Mouse (Mus musculus): ENCODE measurements around the gene Agl. TPM values are rescaled to one million over a fixed set of nuclear protein-coding genes. Genes with fewer than 3 reads are reported as not detected.

Gene Agl
- total and polyA plus RNA-seq, 2 experiments: 12.1 to 33.7 TPM

- peaks cover 12% of the 10 kb centered on the region for H3K4me1 ChIP-seq (ENCODE audit: control insufficient read depth, insufficient read depth, low read length)
- TF ChIP-seq POLR2A (IDR thresholded peaks at IDR 0.05; ENCODE audit: extremely low read depth, insufficient read depth, low read length) (no peak), CTCF (IDR thresholded peaks at IDR 0.05; ENCODE audit: low read depth, low read length) (no peak)
Observed at GRCm38 (mm10) chr3:116702647-116703272, 105.2 kb downstream of the Agl start.

GRCm38 (mm10) chr3:116701601-116702000 lies 106.4 kb downstream of the Agl start:
- Histone ChIP-seq H3K36me3 (ENCODE audit: control insufficient read depth, insufficient read depth, low read length) (peaks cover 4% of the 10 kb centered on the region; the same call in 1 of the 2 replicates), H3K27ac (replicated peaks; ENCODE audit: insufficient read depth, low read depth, low read length) (no peak overlapping the region)
- 89% methylated on average over 4 of the region's 4 CpGs for WGBS

More at GRCm38 (mm10) chr3:116702647-116703272, 105.2 kb downstream of the Agl start:
- H3K9ac ChIP-seq (ENCODE audit: low read depth, low read length): no peak overlapping the region
- 78% methylated on average over 1 of the region's 1 CpGs for WGBS
- H3K4me3 ChIP-seq (ENCODE audit: insufficient read depth, low read depth, low read length): no peak overlapping the region
- peak; percentile 64 for DNase-seq (ENCODE audit: extremely low read depth, low read depth, low spot score)
- no peaks in the 10 kb centered on the region for H3K27me3 ChIP-seq (ENCODE audit: control insufficient read depth, insufficient read depth, low read length)
- peaks cover 4% of the 10 kb centered on the region; the same call in 1 of the 2 replicates for H3K36me3 ChIP-seq (ENCODE audit: control insufficient read depth, insufficient read depth, low read length)
- H3K79me2 ChIP-seq (ENCODE audit: control insufficient read depth, insufficient read depth, low read length): peaks cover 7% of the 10 kb centered on the region; the same call in 1 of the 2 replicates
- no peak overlapping the region for H3K27ac ChIP-seq (replicated peaks; ENCODE audit: insufficient read depth, low read depth, low read length)

GRCm38 (mm10) chr3:116698786-116699185 lies 109.2 kb downstream of the Agl start:
- no peak for TF ChIP-seq CTCF (IDR thresholded peaks at IDR 0.05; ENCODE audit: low read depth, low read length)
- no peak for TF ChIP-seq POLR2A (IDR thresholded peaks at IDR 0.05; ENCODE audit: extremely low read depth, insufficient read depth, low read length)
- no peaks in the 10 kb centered on the region for H3K27me3 ChIP-seq (ENCODE audit: control insufficient read depth, insufficient read depth, low read length)
- H3K36me3 ChIP-seq (ENCODE audit: control insufficient read depth, insufficient read depth, low read length): peaks cover 3% of the 10 kb centered on the region; the same call in 1 of the 2 replicates
- DNase-seq (ENCODE audit: extremely low read depth, low read depth, low spot score): no peak
- H3K4me1 ChIP-seq (ENCODE audit: control insufficient read depth, insufficient read depth, low read length): peaks cover 7% of the 10 kb centered on the region; the same call in 1 of the 2 replicates
- 68% methylated on average over 2 of the region's 2 CpGs for WGBS
- H3K4me3 ChIP-seq (ENCODE audit: insufficient read depth, low read depth, low read length): no peak overlapping the region
- no peak overlapping the region for H3K27ac ChIP-seq (replicated peaks; ENCODE audit: insufficient read depth, low read depth, low read length)
- H3K79me2 ChIP-seq (ENCODE audit: control insufficient read depth, insufficient read depth, low read length): peaks cover 11% of the 10 kb centered on the region; the same call in 1 of the 2 replicates
- no peak overlapping the region for H3K9ac ChIP-seq (ENCODE audit: low read depth, low read length)

More at GRCm38 (mm10) chr3:116701601-116702000, 106.4 kb downstream of the Agl start:
- TF ChIP-seq CTCF (IDR thresholded peaks at IDR 0.05; ENCODE audit: low read depth, low read length): no peak
- no peak for TF ChIP-seq POLR2A (IDR thresholded peaks at IDR 0.05; ENCODE audit: extremely low read depth, insufficient read depth, low read length)
- no peak overlapping the region for H3K9ac ChIP-seq (ENCODE audit: low read depth, low read length)
- H3K27me3 ChIP-seq (ENCODE audit: control insufficient read depth, insufficient read depth, low read length): no peaks in the 10 kb centered on the region
- peaks cover 12% of the 10 kb centered on the region for H3K4me1 ChIP-seq (ENCODE audit: control insufficient read depth, insufficient read depth, low read length)
- H3K4me3 ChIP-seq (ENCODE audit: insufficient read depth, low read depth, low read length): no peak overlapping the region
- DNase-seq (ENCODE audit: extremely low read depth, low read depth, low spot score): no peak
- peaks cover 7% of the 10 kb centered on the region; the same call in 1 of the 2 replicates for H3K79me2 ChIP-seq (ENCODE audit: control insufficient read depth, insufficient read depth, low read length)

GRCm38 (mm10) chr3:116695666-116695985 lies 112.3 kb downstream of the Agl start:
- H3K9ac ChIP-seq (ENCODE audit: low read depth, low read length): no peak overlapping the region
- no peak overlapping the region for H3K4me3 ChIP-seq (ENCODE audit: insufficient read depth, low read depth, low read length)
- no peaks in the 10 kb centered on the region for H3K27me3 ChIP-seq (ENCODE audit: control insufficient read depth, insufficient read depth, low read length)
- H3K79me2 ChIP-seq (ENCODE audit: control insufficient read depth, insufficient read depth, low read length): peaks cover 8% of the 10 kb centered on the region; the same call in 1 of the 2 replicates
- WGBS: 88% methylated on average over 2 of the region's 2 CpGs
- no peak for DNase-seq (ENCODE audit: extremely low read depth, low read depth, low spot score)
- TF ChIP-seq POLR2A (IDR thresholded peaks at IDR 0.05; ENCODE audit: extremely low read depth, insufficient read depth, low read length): no peak
- no peak for TF ChIP-seq CTCF (IDR thresholded peaks at IDR 0.05; ENCODE audit: low read depth, low read length)
- peaks cover 7% of the 10 kb centered on the region; the same call in 1 of the 2 replicates for H3K36me3 ChIP-seq (ENCODE audit: control insufficient read depth, insufficient read depth, low read length)
- H3K27ac ChIP-seq (replicated peaks; ENCODE audit: insufficient read depth, low read depth, low read length): no peak overlapping the region
- peaks cover 1% of the 10 kb centered on the region; the same call in 1 of the 2 replicates for H3K4me1 ChIP-seq (ENCODE audit: control insufficient read depth, insufficient read depth, low read length)

GRCm38 (mm10) chr3:116694955-116695665 lies 112.9 kb downstream of the Agl start:
- H3K9ac ChIP-seq (ENCODE audit: low read depth, low read length): no peak overlapping the region
- TF ChIP-seq CTCF (IDR thresholded peaks at IDR 0.05; ENCODE audit: low read depth, low read length) (no peak), POLR2A (IDR thresholded peaks at IDR 0.05; ENCODE audit: extremely low read depth, insufficient read depth, low read length) (no peak)
- H3K27ac ChIP-seq (replicated peaks; ENCODE audit: insufficient read depth, low read depth, low read length): no peak overlapping the region
- peaks cover 1% of the 10 kb centered on the region; the same call in 1 of the 2 replicates for H3K4me1 ChIP-seq (ENCODE audit: control insufficient read depth, insufficient read depth, low read length)
- WGBS: 85% methylated on average over 8 of the region's 8 CpGs
- H3K79me2 ChIP-seq (ENCODE audit: control insufficient read depth, insufficient read depth, low read length): peaks cover 8% of the 10 kb centered on the region; the same call in 1 of the 2 replicates
- H3K27me3 ChIP-seq (ENCODE audit: control insufficient read depth, insufficient read depth, low read length): no peaks in the 10 kb centered on the region
- H3K36me3 ChIP-seq (ENCODE audit: control insufficient read depth, insufficient read depth, low read length): peaks cover 7% of the 10 kb centered on the region; the same call in 1 of the 2 replicates
- H3K4me3 ChIP-seq (ENCODE audit: insufficient read depth, low read depth, low read length): no peak overlapping the region
- DNase-seq (ENCODE audit: extremely low read depth, low read depth, low spot score): no peak

Data from liver, adult 2 months (tissue).